Mouse (Mus musculus) liver, adult 2 months (tissue): ENCODE measurements at regions not wholly inside any gene's neighbourhood (a gene's known extent, or its start where the extent isn't known, plus 50 kb on each side); places are given as distances from the start of the nearest gene placed in this dataset.
A peak's percentile ranks its signal among the peaks of the same experiment; 100 is the strongest.

Source experiments
- CTCF ChIP-seq: fragments of 200-500 bp; IDR thresholded peaks from 2 replicates; pipeline ENCODE4 v1.5.1; 2011; ENCODE audit warnings: low read depth, low read length, control low read depth
- POLR2A ChIP-seq: fragments of 200-500 bp; IDR thresholded peaks from 2 replicates; pipeline ENCODE4 v1.6.1; 2011; ENCODE audit warnings: low read length, control low read depth; ENCODE audit not compliant: insufficient read depth; ENCODE audit errors: extremely low read depth

- TF ChIP-seq CTCF (peak; percentile 28), POLR2A (no peak)
These were observed 159.1 kb upstream of the B430218F22Rik start for GRCm38 (mm10) chr13:118227354-118227753.
